Mouse (Mus musculus) neutrophil, adult 5-6 weeks (primary cell): ENCODE data around the gene Cdh4. TPM values are rescaled to one million over a fixed set of nuclear protein-coding genes. Genes with fewer than 3 reads are reported as not detected.

Source experiments
- ATAC-seq: fragments of 151-379, 151-347 bp; 2 replicates; pipeline ENCODE4 v1.8.0; 2017; ENCODE audit warnings: mild to moderate bottlenecking, moderate TSS enrichment; ENCODE audit not compliant: insufficient number of reproducible peaks, poor library complexity, low FRiP score, severe bottlenecking; ENCODE audit errors: extremely low read depth
- total RNA-seq: library from RNA; stranded (forward); fragments of 200-1000 nt; gene quantifications from 2 replicates; pipeline ENCODE4 v1.2.3, GENCODE M21; 2017

The Cdh4 gene
- total RNA-seq, 1 experiment from 2014 or later: not detected

- no peak for ATAC-seq
These were observed 414.9 kb downstream of the Cdh4 start for GRCm38 (mm10) chr2:179857086-179857485.

DNA sequence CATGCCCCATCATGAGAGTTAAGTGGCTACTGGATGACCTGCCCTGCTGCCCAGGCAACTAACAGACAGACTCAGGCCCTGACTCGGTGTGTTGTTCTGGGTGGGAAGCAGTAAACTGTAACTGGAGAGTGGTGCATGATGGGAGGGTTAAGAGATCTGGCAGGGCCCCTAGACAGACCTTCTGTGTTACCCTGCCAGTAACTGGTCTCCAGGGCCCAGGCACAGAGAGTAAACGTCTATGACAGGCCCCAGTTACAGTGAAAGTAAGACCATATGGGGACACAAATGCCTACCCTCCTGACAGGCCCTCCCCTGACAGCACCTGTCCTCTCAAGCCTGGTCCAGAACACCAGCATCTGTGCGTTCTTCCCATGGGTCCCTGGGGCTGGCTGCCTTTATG lies 420.4 kb downstream of the Cdh4 start:
- no peak for ATAC-seq

DNA sequence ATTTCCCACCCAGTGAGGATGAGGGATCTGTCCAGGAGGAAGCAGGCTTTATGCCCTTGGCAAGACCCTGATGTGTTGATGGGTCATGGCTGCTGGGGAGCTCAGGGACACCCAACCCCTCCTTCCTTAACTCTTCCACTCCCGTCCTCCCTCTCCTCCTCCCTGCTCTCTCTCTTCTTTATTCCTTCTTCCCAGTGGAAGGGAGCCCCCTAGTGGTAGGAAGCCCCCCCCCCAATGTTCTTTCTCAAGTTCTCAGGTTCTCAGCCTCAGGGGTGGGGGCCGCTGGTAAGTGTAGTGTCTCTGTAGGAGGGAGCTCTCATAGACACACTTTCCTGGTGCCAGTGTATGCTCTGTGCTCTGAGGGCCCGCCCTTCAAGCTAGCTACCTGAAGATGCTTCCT lies 421.0 kb downstream of the Cdh4 start:
- no peak for ATAC-seq

DNA sequence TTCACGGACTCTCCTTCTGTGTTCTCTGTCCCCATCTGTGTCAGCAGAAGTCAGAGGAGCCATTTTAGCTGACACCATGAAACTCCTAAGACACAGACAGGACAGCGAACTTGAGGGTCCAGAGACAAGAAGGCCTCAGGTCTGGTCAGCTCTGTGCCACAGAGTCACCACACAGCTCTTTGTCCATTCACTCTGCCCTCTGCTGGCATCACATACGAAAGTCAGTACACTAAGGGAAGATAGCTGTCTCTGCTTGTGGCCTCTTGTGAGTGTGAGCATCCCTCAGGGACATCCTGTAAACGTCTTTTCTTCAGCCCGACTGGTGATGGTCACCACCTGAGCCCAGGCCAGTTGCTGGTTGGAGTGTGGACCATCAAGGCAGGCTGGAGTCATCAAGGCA lies 422.9 kb downstream of the Cdh4 start:
- ATAC-seq: no peak

DNA sequence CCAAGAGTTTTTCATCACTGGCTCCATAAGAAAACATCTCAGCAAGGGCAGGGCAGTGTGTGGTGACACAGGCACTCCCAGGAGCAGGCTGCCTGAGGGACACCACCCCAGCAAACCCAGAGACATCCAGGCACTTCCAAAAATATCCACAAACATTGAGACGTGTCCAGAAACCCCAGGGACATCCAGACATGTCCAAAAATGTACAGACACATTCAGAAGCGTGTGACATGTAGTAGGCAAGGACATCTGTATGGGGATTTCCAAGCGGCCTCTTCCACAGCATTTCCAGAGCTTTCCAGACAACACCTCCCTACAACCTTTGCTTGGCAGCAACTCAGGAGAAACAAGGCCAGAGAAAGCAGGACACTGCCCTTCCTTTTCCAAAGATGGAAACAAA lies 425.4 kb downstream of the Cdh4 start:
- no peak for ATAC-seq

GRCm38 (mm10) chr2:179869871-179870270 lies 427.6 kb downstream of the Cdh4 start:
- no peak for ATAC-seq

DNA sequence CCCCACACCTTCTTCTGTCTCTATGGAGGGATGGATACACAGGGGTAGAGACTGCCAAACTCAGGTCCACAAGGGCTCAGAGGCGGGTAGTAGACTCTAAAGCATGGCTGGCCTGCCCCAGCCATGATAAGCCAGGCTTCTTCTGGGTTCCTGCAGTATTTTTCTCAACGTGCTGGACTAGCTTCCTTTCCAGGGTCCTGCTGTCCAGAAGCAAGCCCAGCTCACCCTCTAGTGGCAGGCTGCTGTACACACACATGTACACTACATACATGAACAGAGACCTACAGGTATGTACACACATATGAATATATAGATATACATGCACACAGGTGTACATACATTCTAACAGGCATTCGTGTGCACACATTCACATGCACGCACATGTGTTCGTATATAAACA lies 430.5 kb downstream of the Cdh4 start:
- no peak for ATAC-seq

GRCm38 (mm10) chr2:179873315-179873714 lies 431.1 kb downstream of the Cdh4 start:
- no peak for ATAC-seq

DNA sequence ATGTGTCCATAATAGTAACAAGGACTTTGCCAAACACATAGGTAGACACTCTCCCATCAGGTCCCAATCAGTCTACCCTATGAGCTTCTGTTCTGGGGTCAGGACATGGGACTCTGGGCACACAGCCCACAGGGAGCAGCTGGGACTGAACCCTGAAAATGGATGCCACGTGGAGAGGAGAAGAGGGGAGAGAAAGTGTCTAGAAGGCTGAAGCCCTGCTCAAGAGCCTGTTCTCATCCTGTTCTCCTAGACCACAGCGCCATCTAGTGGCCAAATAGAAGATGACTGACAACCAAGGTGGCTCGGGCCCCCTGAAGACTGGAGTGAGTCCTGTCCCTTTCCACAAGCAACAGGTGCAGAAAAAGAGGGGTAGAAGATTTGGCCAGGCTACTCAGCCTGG lies 432.9 kb downstream of the Cdh4 start:
- no peak for ATAC-seq

- ATAC-seq: no peak
These were observed 435.5 kb downstream of the Cdh4 start for GRCm38 (mm10) chr2:179877551-179878215.

DNA sequence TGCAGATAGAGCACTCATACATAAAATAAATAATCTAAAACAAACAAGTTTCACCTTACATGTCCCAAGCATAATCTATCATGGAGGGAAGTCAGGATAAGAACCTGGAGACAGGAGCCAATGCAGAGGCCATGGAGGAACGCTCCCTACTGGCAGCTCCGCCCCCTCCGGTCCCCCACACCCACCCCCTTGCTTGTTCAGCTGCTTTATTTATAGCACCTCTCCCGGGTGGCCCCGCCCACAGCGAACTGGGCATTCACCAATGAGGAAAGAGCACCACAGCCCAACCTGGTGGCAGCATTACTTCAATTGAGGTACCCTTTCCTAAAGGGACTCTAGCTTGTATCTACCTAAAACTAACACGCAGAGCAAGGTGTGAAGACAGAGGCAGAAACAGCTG lies 442.3 kb downstream of the Cdh4 start:
- no peak for ATAC-seq

DNA sequence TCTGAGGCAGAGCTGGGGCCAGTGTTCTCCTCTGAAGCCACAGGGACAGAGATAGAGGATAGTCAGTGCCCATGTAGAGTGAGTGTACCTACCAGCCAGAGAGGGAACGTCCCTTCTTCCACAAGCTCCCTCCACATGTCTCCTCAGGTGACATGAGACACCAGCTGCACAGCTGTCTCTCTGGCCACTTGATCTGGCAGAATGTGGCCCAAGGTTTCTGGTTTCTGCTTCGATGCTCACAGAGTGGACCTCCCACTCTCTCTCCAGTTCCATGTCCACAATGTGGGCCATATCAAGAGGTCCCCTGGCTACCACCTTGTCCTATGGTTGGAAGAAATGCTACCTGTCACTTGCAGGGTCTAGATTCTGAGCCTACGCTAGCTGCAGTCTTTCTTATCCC lies 448.8 kb downstream of the Cdh4 start:
- ATAC-seq: no peak

GRCm38 (mm10) chr2:179896949-179897348 lies 454.7 kb downstream of the Cdh4 start:
- ATAC-seq: no peak

DNA sequence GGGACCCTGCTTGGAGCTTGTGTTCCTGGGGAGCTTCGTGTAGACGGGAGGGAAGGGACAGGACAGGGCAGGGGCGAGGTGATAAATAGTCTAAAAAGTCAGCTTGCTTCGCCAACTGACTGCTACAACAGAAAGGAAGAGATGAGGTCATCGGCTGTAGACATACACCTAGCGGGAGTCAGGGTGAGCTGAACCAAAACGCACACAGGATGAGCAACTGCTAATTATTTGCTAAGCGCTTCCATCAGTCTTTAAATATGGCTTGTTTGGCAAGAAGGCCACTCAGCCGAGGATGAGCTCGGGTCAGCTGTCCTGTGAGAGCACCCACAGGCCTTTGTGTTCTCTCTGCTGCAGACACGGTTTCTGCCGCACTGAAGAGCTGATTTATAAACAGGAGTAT lies 470.7 kb downstream of the Cdh4 start:
- no peak for ATAC-seq

DNA sequence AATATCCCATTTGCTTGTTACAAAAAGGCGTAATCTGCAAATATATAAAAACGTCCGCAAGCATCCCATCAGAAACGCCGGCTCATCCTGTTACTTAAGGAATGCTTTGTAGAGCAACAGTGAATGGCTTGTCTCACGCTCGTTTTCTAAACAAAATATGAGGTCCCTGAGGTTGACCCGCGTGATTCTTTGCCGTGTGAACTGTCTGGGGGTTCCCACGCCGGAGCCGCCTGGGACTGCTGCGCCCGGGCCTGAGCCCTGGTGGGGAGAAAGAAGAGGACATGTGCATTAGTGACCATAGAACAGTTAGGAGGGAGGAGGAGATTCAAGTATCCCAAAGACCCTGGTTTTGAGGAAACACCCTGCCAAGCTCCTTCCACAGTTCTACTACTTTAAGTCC lies 471.1 kb downstream of the Cdh4 start:
- ATAC-seq: no peak

- no peak for ATAC-seq
These were observed 472.0 kb downstream of the Cdh4 start for GRCm38 (mm10) chr2:179914246-179914645.

- ATAC-seq: peak; percentile 76
These were observed 474.8 kb downstream of the Cdh4 start for GRCm38 (mm10) chr2:179916877-179917673.

DNA sequence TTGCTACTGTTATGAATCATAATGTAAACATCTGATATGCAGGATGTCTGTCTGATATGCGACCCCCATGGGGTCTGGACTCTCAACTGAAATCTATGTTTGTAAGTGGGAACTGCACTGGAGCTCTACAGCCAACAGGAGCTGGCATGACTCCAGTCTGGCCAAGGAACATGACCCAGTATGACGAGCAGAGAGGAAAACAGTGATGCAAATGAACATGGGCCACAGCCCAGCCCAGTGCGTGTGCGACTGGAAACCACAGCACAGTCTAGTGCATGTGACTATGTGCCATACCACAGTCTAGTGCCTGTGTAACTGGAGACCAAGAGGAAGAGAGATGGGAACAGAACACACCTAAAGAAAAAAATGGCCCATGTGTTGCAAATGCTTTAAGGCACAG lies 477.8 kb downstream of the Cdh4 start:
- no peak for ATAC-seq

DNA sequence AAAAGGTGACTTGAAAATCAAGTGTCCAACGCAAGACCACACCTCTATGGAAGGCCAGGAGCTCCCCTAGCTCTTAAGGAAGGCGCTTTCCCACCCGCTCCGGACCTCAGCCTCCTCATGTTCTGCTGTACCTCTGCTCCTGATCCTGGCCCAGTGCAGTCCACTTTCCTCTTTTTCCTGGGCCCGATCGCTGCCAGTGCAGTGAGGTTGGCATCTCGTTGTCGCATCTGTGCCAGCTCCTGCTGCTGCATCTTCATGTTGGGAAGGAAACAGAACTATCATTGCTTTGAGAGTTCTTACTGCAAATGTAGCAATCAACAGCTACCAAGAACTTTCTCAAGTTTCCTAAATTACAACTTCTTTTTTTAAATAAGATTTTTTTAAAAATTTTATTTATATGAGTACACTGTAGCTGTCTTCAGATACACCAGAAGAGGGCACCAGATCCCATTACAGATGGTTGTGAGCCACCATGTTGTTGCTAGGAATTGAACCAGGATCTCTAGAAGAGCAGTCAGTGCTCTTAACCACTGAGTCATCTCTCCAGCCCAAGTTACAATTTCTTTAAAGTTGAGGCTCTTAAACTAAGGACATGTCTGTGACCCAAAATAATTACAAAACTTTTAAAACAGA lies 478.9 kb downstream of the Cdh4 start:
- no peak for ATAC-seq

- no peak for ATAC-seq
These were observed 481.8 kb downstream of the Cdh4 start for GRCm38 (mm10) chr2:179924038-179924437.
